Mouse (Mus musculus) ZHBTc4 (cell line): ENCODE data around the gene Mtf2.

Experiments
- DNase-seq: peaks from one replicate; pipeline ENCODE4 v3.0.0-alpha.2; 2011; ENCODE audit warnings: low read depth, low spot score

The Mtf2 gene

GRCm38 (mm10) chr5:108082380-108082779 is 16.9 kb downstream of the Mtf2 start:
- DNase-seq = peak; percentile 76

DNA sequence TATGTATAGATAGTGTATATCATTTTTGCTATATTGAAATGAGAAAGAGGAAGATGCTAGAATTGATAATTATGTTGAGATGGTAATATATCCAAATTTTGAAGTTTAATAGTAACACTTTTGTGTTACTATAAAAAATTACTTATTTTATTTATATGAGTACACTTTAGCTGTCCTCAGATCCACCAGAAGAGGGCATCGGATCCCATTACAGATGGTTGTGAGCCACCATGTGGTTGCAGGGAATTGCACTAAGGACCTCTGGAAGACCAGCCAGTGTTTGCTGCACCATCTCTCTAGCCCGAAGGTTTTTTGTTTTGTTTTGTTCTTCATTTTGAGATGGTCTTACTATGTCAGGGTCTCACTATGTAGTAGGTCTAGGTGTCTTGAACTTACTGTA is 20.0 kb downstream of the Mtf2 start:
- peak; percentile 62 for DNase-seq

- DNase-seq = peak; percentile 50
Measured at GRCm38 (mm10) chr5:108092731-108093130, 27.3 kb downstream of the Mtf2 start.

DNA sequence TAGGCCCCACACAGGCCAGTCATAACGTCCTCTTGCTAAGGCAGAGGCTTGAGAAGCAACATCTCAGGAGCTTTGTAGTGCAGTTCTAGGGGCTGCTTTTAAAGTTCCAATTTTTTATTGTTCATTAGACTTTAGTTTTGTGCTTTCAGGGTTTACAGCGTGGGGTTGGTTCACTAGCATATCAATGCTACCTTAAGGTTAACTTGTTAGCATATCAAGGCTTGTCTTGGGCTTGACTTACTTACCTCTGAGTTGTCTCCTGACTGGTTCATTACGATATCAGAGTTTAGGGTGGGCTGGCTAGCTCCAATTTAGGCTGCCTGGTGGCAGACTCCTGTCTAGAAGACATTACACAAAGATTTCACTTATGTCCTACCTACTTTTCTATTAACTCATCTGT is 32.2 kb downstream of the Mtf2 start:
- peak; percentile 59 for DNase-seq

DNA sequence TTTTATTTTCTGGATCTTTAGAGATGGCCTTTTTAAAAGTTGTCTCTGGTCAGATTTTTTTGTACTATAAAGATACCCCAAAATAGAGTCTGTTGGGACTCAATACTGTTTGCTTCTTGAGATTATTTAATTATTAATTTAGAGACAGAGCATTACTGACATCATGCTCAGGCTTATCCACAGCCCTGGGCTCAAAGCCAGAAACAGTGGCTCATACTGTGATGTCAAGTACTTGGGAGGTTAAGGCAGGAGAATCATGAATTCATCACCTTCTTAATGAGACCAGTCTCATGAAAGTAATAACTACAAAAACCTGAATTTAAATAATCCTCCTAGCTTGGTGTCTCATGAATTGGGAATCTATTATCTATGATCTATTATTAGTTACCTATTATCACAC is 34.7 kb downstream of the Mtf2 start:
- no peak for DNase-seq

DNA sequence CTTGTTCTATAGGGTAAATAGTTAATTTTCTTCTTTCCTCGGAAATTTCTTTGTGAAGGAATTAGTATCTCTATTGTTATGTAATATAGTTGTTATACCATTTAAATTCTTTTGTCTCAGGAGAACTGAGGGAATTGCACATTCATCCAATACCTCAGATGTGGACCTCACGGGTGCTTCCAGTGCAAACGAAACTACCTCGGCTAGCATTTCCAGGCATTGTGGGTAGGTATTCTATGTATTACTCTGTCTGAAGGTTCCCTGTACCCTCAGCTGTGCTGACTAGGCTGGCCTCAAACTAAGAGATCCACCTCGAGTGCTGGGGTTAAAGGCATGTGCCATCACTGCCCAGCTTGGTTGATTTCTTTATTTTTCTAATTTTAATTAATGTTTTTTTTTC is 38.8 kb downstream of the Mtf2 start:
- DNase-seq = peak; percentile 48

GRCm38 (mm10) chr5:108109346-108109745 is 43.9 kb downstream of the Mtf2 start:
- no peak for DNase-seq

DNA sequence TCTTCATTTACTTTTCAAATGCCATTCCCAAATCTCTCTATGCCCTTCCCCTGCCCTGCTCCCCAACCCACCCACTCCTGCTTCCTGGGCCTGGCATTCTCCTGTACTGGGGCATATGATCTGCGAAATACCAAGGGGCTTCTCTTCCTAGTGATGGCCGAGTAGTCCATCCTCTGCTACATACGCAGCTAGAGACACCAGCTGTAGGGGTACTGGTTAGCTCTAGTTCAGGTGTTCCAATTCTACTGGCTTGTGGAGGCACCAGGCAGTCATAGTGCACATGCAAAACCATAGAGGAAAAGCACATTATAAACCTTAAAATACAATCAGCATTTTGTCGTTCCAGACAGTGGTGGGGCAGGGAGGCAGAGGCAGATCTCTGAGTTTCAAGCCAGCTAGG is 52.2 kb downstream of the Mtf2 start:
- DNase-seq = no peak

DNA sequence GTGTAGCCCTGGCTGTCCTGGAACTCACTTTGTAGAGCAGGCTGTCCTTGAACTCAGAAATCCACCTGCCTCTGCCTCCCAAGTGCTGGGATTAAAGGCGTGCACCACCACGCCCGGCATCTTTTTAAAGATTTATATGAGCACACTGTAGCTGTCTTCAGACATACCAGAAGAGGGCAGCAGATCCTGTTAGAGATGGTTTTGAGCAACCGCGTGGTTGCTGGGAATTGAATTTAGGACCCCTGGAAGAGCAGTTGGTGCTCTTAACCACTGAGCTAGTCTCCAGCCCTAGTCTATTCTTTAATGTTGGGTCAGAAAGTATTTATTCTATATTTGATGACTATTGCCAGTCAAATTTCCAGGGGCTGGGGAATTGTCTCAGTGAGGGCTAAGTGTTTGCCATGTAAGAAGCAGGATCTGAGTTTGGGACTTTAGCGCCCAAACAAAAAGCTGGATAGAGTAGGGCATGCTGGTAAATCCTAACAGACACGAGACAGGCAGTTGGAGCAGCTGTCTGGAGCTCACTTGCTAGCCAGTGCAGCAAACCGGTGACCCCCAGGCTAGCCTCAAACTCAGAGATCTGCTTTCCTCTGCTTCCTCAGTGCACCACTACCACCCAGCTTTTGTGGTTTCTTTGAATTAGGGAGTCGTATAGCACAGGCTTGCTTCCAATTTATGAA is 54.9 kb downstream of the Mtf2 start:
- peak; percentile 80 for DNase-seq

GRCm38 (mm10) chr5:108131849-108132440 is 66.5 kb downstream of the Mtf2 start:
- DNase-seq = peak; percentile 81

GRCm38 (mm10) chr5:108132441-108133243 is 67.2 kb downstream of the Mtf2 start, which contains the start of the genes Tmed5 and Ccdc18:
TSS of gene Tmed5 (minus strand) at chr5:108132620.
TSS of gene Ccdc18 (plus strand) at chr5:108132875.
- DNase-seq = peak; percentile 100

- no peak for DNase-seq
Measured at GRCm38 (mm10) chr5:108152592-108152991, 87.1 kb downstream of the Mtf2 start.
